ENCODE assay signal across 21 mouse cellular contexts in the genomic region with DNA sequence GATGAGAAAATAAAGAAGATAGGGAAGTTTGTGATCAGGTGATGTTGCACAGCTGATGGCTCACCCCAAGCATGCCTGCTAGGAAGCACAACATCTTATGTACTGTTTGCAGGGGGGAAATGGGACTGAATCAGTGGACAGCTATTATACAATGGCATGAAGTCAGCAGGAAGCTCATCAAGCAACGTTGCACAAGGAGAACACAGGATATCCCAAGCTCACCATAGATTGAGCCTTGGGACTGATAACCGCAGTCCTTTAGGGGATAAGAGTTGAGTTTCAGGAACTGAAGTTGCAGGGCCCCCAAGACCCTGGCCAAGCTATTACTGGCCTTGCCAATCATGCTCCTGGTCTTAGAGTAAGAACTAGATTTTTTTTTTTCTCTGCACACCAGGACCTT.
"Had no signal": no experiment of that assay in that cellular context is flagged by ENCODE, and none has a peak within 500 bp of the region (broad histone marks: within the 10 kb centered on the region; RNA-seq: fewer than 3 reads in every experiment).

No protein-coding gene starts in this region.

- H3K4me3 ChIP-seq: intestine, embryonic 15.5 days; layer of hippocampus, adult 2 months; limb, embryonic 10.5 days; limb, embryonic 13.5 days; lung, embryonic 15.5 days; midbrain, embryonic 12.5 days; myocyte; neural tube, embryonic 13.5 days; stomach, embryonic 15.5 days had no signal

- H3K36me3 ChIP-seq: intestine, embryonic 15.5 days; limb, embryonic 10.5 days; limb, embryonic 13.5 days; lung, embryonic 15.5 days; neural tube, embryonic 13.5 days; stomach, embryonic 15.5 days had no signal

- DNase-seq: kidney, adult 18-20 months; kidney, postnatal 25 days; layer of hippocampus, adult 9-11 months; lung, adult 18-20 months; lung, postnatal 10 days; lung, postnatal 36 days; retina, postnatal 1 day; right cerebral cortex, postnatal 25 days; spleen, adult 18-20 months; thymus, postnatal 25 days had no signal

- H3K27me3 ChIP-seq: intestine, embryonic 15.5 days; limb, embryonic 13.5 days; lung, embryonic 15.5 days; midbrain, embryonic 12.5 days; neural tube, embryonic 13.5 days; stomach, embryonic 15.5 days had no signal

- H3K9ac ChIP-seq: intestine, embryonic 15.5 days; limb, embryonic 13.5 days; lung, embryonic 15.5 days; midbrain, embryonic 12.5 days; neural tube, embryonic 13.5 days; stomach, embryonic 15.5 days had no signal

- ATAC-seq: intestine, embryonic 15.5 days; midbrain, embryonic 16.5 days had no signal

- H3K9me3 ChIP-seq: intestine, embryonic 15.5 days; limb, embryonic 10.5 days; limb, embryonic 13.5 days; lung, embryonic 15.5 days; midbrain, embryonic 12.5 days; neural tube, embryonic 13.5 days; stomach, embryonic 15.5 days had no signal

- H3K4me2 ChIP-seq: intestine, embryonic 15.5 days; limb, embryonic 13.5 days; lung, embryonic 15.5 days; midbrain, embryonic 12.5 days; neural tube, embryonic 13.5 days; stomach, embryonic 15.5 days had no signal

- H3K4me1 ChIP-seq: intestine, embryonic 15.5 days; limb, embryonic 10.5 days; limb, embryonic 13.5 days; lung, embryonic 15.5 days; midbrain, embryonic 12.5 days; stomach, embryonic 15.5 days had no signal

- H3K27ac ChIP-seq: intestine, embryonic 15.5 days; kidney, postnatal 0 days; layer of hippocampus, adult 2 months; limb, embryonic 10.5 days; limb, embryonic 13.5 days; lung, embryonic 15.5 days; midbrain, embryonic 12.5 days; neural tube, embryonic 13.5 days; stomach, embryonic 15.5 days had no signal
